Mouse (Mus musculus) liver, embryonic 14.5 days (tissue): ENCODE data around the gene A930004D18Rik. TPM values are rescaled to one million over a fixed set of nuclear protein-coding genes. Genes with fewer than 3 reads are reported as not detected.

ENCODE experiments used
- ATAC-seq: fragments of 200-750 bp; cut with Nextera tagmentation; 2 replicates; pipeline ENCODE4 v1.8.0; 2017; ENCODE audit warnings: moderate number of reproducible peaks, mild to moderate bottlenecking, moderate library complexity; ENCODE audit not compliant: insufficient read depth
- DNase-seq, 3 experiments: peaks; one replicate each; pipeline ENCODE4 v3.0.0-alpha.2; 2012 to 2013; ENCODE audit warnings: low read depth in 3 of 3, low spot score in 3 of 3
- H3K27ac ChIP-seq: fragments of 300-500 bp; sonication (generic); 2 replicates; pipeline ENCODE4 v1.5.1; 2014; ENCODE audit warnings: moderate library complexity, mild to moderate bottlenecking, control low read depth, inconsistent platforms
- H3K27me3 ChIP-seq: fragments of 300-500 bp; sonication (generic); 2 replicates; pipeline ENCODE4 v1.6.1; 2014; ENCODE audit warnings: mild to moderate bottlenecking, low read length, moderate library complexity; ENCODE audit not compliant: control insufficient read depth, insufficient read depth
- H3K36me3 ChIP-seq: fragments of 300-500 bp; sonication (generic); replicated peaks from 2 replicates; pipeline ENCODE4 v1.6.1; 2014; ENCODE audit warnings: low read depth; ENCODE audit not compliant: control insufficient read depth, insufficient read depth
- H3K4me1 ChIP-seq, 2 experiments: fragments of 200-500 bp in 1 of 2; fragments of 300-500 bp in 1 of 2; sonication (generic) in 1 of 2; replicated peaks; 2 replicates each; pipeline ENCODE4 v1.6.1; 2012 to 2014; ENCODE audit warnings: antibody characterized with exemption in 1 of 2, inconsistent platforms in 1 of 2, low read length in 1 of 2; ENCODE audit not compliant: control insufficient read depth in 2 of 2, insufficient read depth in 2 of 2
- H3K4me2 ChIP-seq: fragments of 300-500 bp; sonication (generic); 2 replicates; pipeline ENCODE4 v1.6.1; 2014; ENCODE audit warnings: low read depth, mild to moderate bottlenecking, control low read depth, moderate library complexity
- H3K4me3 ChIP-seq, 2 experiments: fragments of 200-500 bp in 1 of 2; fragments of 300-500 bp in 1 of 2; sonication (generic) in 1 of 2; 2 replicates each; pipeline ENCODE4 v1.5.1; 2012 to 2014; ENCODE audit warnings: low read depth in 2 of 2, low read length in 2 of 2, mild to moderate bottlenecking in 2 of 2, control low read depth in 1 of 2, inconsistent platforms in 1 of 2, moderate library complexity in 1 of 2; ENCODE audit not compliant: insufficient read depth in 1 of 2
- H3K9ac ChIP-seq: fragments of 300-500 bp; sonication (generic); replicated peaks from 2 replicates; pipeline ENCODE4 v1.6.1; 2014; ENCODE audit warnings: mild to moderate bottlenecking, control low read depth, moderate library complexity
- H3K9me3 ChIP-seq: fragments of 300-500 bp; sonication (generic); 2 replicates; pipeline ENCODE4 v1.6.1; 2016; ENCODE audit warnings: low read length, mixed read lengths; ENCODE audit not compliant: control insufficient read depth
- CTCF ChIP-seq: IDR thresholded peaks from 2 replicates; pipeline ENCODE4 v1.5.1; 2016; ENCODE audit warnings: antibody characterized with exemption, low read depth, control low read depth
- EP300 ChIP-seq: IDR thresholded peaks from 2 replicates; pipeline ENCODE4 v1.6.1; 2016; ENCODE audit warnings: antibody characterized with exemption, low read depth
- WGBS: fragments of 180-500 bp; shearing (Covaris S2); extraction: QIAGEN DNeasy Blood & Tissue Kit; methylation state at CpG from one replicate; pipeline ENCODE4 v1.1.7; 2014; ENCODE audit not compliant: insufficient replicate concordance; 5-methylcytosine and 5-hydroxymethylcytosine counted together
- polyA plus RNA-seq, 2 experiments: library from polyadenylated mRNA; depleted of rRNA in 1 of 2; stranded (reverse) in 1 of 2; unstranded in 1 of 2; fragments of >200 nt; fragmentation: Nextera tagmentation in 1 of 2; extraction: Ambion mirVana in 1 of 2; gene quantifications; 2 replicates each; pipeline versions ENCODE4 v1.2.1 to v1.2.3; 2012 to 2014

A930004D18Rik gene
- polyA plus RNA-seq, 2 experiments, result 0.36 to 0.48 TPM

DNA sequence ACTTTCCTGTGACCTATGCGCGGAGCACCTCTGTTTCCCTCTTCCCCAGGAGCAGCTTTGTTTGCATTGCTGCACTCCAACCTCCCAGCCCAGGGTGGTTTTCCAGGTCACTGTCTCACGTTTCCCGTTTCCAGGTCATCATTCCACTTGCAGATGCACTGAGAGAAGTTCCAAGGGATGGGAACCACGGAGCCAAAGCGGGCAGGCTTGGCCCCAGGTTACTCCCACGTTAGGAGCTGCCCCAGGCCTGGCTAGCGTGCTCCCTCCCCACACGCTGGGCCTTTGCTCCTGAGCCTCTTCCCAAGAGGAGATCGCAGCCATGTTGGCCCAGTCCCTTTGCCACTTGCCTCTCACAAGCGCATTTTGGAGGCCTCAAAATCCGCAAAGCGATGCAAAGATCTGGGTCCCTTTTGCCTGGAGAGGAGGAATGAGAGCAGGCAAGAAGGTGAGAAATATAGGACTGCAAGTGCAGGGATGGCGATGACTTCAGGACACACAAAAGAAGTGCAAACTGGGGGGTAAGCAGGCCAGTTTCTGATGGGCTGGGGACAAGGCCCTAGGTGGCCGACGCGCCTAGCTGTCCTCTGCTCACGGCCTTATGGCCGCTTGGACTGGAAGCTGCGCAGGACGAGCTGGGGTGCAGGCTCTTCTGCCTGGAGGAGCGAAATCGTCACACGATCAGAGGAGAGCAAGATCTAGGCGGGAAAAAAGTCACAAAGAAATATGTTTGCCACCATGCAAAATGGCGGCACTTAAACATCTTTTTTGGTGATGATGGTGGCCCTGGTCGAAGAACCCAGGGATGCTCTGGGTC is 3.0 kb upstream of the A930004D18Rik start:
- no peak overlapping the region for H3K4me3 ChIP-seq
- no peak overlapping the region for H3K9ac ChIP-seq
- no peak overlapping the region for H3K27ac ChIP-seq
- ATAC-seq (0 out of 2 replicates have a peak, but pooled peaks have one; percentile 23), DNase-seq (no peak)
- no peaks in the 10 kb centered on the region for H3K36me3 ChIP-seq
- no peak for TF ChIP-seq EP300
- H3K4me2 ChIP-seq, result peak overlapping the region; percentile 18; the same call in 1 of the 2 replicates
- peaks cover 52% of the 10 kb centered on the region for H3K27me3 ChIP-seq
- no peaks in the 10 kb centered on the region for H3K9me3 ChIP-seq
- 68% methylated on average over 27 of the region's 27 CpGs for WGBS
- H3K4me1 ChIP-seq, result peaks cover 0 to 8% of the 10 kb centered on the region in 2 experiments; a peak in 1 of 4 replicates

DNA sequence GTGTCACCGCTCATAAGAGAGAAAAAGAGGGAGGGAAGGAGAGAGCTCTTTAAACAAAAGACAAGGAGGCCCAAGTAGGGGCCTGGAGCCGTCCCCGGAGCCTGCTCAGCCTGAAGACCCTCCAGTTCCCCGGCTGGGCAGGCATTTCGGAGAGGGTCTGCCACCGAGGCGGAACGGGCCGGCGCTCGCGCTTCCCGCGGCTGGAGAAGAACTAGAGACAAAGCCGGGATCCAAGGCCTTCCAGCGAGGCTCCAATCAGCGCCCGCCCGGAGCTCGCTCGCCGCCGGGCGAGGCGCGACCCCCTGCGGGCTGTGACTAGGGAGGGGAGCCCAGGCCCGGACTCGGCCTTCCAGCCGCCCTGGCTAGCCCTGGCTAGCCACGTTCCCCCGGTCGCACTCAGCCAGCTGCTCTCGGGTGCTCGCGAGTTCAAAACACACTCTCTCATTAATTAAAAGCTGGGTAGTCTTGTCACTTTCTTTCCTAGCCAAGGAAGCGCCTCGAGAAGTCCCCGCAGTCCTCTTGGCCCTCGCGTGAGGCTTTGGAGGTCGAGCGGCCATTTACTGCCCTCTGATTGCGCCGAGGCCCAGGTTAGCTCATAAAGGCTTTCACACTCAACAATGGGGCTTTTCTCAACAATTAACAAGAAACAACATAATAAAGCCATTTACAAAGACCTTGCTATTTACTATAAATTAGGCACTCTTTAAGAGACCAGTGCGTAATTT is 2.2 kb upstream of the A930004D18Rik start:
- ATAC-seq, result no peak
- 26% methylated on average over 46 of the region's 46 CpGs for WGBS
- no peak overlapping the region for H3K27ac ChIP-seq

DNA sequence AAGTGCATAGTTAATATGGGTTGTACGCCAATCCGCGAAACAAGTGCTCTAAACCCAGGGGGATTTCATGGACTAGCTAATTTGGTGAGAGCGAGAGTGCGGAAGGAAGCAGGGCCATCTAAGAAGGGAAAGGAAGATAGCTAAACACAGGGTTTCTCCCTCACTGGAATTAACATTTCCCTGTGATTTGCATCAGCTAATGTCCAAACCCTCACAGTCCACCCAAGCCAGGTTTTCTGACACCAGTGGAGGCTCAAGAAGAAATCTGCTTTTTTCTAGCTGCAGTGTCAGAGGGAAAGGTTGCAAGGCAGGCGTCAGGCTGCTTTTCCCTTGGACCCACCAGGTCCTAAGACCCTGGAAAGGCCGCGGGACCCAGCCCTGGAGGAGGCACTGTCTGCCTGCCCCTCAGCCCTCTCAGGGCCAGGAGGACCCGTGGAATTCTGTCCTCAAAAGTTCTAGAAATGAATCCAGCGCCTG is 1.4 kb upstream of the A930004D18Rik start:
- DNase-seq, result no peak
- Histone ChIP-seq H3K4me2 (no peak overlapping the region), H3K9ac (no peak overlapping the region)

More for the DNA sequence above, 2.2 kb upstream of the A930004D18Rik start:
- Histone ChIP-seq H3K27me3 (peaks cover 47% of the 10 kb centered on the region), H3K9me3 (no peaks in the 10 kb centered on the region), H3K36me3 (no peaks in the 10 kb centered on the region), H3K4me2 (peak overlapping the region; percentile 31), H3K9ac (peak overlapping the region; percentile 16; the same call in 1 of the 2 replicates), H3K4me1 (peaks cover 0 to 8% of the 10 kb centered on the region in 2 experiments; a peak in 1 of 4 replicates), H3K4me3 (no peak overlapping the region)
- DNase-seq, result no peak
- TF ChIP-seq CTCF, result no peak
- TF ChIP-seq EP300, result no peak

DNA sequence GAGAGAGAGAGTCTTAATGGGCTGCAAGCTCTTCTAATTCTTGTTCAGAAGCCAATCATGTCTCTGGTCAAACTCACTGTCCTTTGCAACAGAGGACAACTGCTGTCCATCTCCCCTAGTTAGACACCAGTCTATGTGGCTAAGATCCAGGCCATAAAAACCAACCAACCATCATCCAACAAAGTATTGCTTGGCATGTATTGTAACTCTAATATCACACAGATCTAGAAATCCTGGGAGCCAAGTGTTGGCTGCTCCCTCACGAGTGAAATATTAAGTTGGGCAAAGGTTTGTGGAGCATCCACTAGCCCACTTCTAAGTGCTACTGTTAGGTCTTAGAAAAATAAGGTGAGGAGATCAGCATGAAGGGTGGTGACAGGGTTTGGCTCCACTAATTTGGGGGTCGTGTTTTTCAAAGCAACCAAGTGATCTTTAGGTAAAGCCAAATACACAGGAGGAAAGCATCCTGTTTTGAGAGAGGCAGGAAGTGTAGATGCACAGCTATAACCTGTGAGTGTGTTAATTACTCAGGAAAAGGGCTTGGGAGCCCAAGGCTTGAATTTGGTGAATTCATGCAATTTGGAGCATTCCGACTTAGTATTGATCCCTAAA is 710 bp upstream of the A930004D18Rik start:
- Histone ChIP-seq H3K4me3 (no peak overlapping the region), H3K9me3 (no peaks in the 10 kb centered on the region), H3K4me2 (no peak overlapping the region), H3K27me3 (peaks cover 57% of the 10 kb centered on the region), H3K4me1 (peaks cover 0 to 8% of the 10 kb centered on the region in 2 experiments; a peak in 1 of 4 replicates), H3K36me3 (no peaks in the 10 kb centered on the region), H3K9ac (no peak overlapping the region), H3K27ac (no peak overlapping the region)
- 41% methylated on average over 3 of the region's 3 CpGs for WGBS
- ATAC-seq, result no peak
- no peak for DNase-seq
- TF ChIP-seq CTCF (no peak), EP300 (no peak)

More for the DNA sequence above, 1.4 kb upstream of the A930004D18Rik start:
- Histone ChIP-seq H3K9me3 (no peaks in the 10 kb centered on the region), H3K27me3 (peaks cover 50% of the 10 kb centered on the region), H3K27ac (no peak overlapping the region), H3K4me3 (no peak overlapping the region), H3K4me1 (peaks cover 0 to 8% of the 10 kb centered on the region in 2 experiments; a peak in 1 of 4 replicates), H3K36me3 (no peaks in the 10 kb centered on the region)
- WGBS, result 58% methylated on average over 10 of the region's 10 CpGs
- TF ChIP-seq CTCF (no peak), EP300 (no peak)
- no peak for ATAC-seq
